ENCODE assay signal across 8 mouse cellular contexts in genomic region chr19:42517957-42518619, GRCm38 (mm10). TPM values are rescaled to one million over a fixed set of nuclear protein-coding genes. Genes with fewer than 3 reads are reported as not detected.
DNase-seq lines count a peak whose midpoint lies in the region; ATAC-seq and TF ChIP-seq lines count a peak whose summit lies in the region.

No protein-coding gene starts in this region.

- H3K27me3 ChIP-seq in kidney, embryonic 16.5 days (ENCODE audit: insufficient read depth, low read length) = no peaks in the 10 kb centered on the region
- H3K27me3 ChIP-seq in hindbrain, postnatal 0 days (ENCODE audit: insufficient read depth, low read length) = no peaks in the 10 kb centered on the region
- no peaks in the 10 kb centered on the region for H3K27me3 ChIP-seq in midbrain, embryonic 16.5 days (ENCODE audit: control insufficient read depth, insufficient read depth, low read depth, low read length)

- peak; percentile 12; the same call in 1 of the 2 replicates for ATAC-seq in kidney, embryonic 16.5 days (ENCODE audit: low FRiP score, low TSS enrichment)
- ATAC-seq in common myeloid progenitor, adult 5-6 weeks (replicated peaks; ENCODE audit: low read depth, poor library complexity, severe bottlenecking) = peak; percentile 1; the same call in 1 of the 2 replicates
- ATAC-seq in hindbrain, postnatal 0 days = peak; percentile 68
- peak; percentile 79; the same call in 1 of the 2 replicates for ATAC-seq in midbrain, embryonic 16.5 days

- no peaks in the 10 kb centered on the region for H3K36me3 ChIP-seq in kidney, embryonic 16.5 days (ENCODE audit: insufficient read depth, low read length)
- H3K36me3 ChIP-seq in hindbrain, postnatal 0 days (ENCODE audit: insufficient read depth, low read length) = no peaks in the 10 kb centered on the region
- H3K36me3 ChIP-seq in midbrain, embryonic 16.5 days (ENCODE audit: control insufficient read depth, insufficient read depth, low read length) = no peaks in the 10 kb centered on the region

- H3K9me3 ChIP-seq in kidney, embryonic 16.5 days (ENCODE audit: low read length) = no peaks in the 10 kb centered on the region
- no peaks in the 10 kb centered on the region for H3K9me3 ChIP-seq in hindbrain, postnatal 0 days (ENCODE audit: low read length)
- no peaks in the 10 kb centered on the region for H3K9me3 ChIP-seq in midbrain, embryonic 16.5 days (replicated peaks; ENCODE audit: control insufficient read depth, low read length, poor library complexity, severe bottlenecking)

- H3K27ac ChIP-seq in kidney, embryonic 16.5 days (ENCODE audit: low read length) = no peak overlapping the region
- H3K27ac ChIP-seq in hindbrain, postnatal 0 days = peak overlapping the region; percentile 74; the same call in 1 of the 2 replicates
- peak overlapping the region; percentile 82 for H3K27ac ChIP-seq in midbrain, embryonic 16.5 days (ENCODE audit: low read length)

- H3K4me1 ChIP-seq in kidney, embryonic 16.5 days (ENCODE audit: insufficient read depth, low read length) = peaks cover 12% of the 10 kb centered on the region
- H3K4me1 ChIP-seq in hindbrain, postnatal 0 days (ENCODE audit: insufficient read depth, low read length) = peaks cover 8% of the 10 kb centered on the region; the same call in 1 of the 2 replicates
- H3K4me1 ChIP-seq in midbrain, embryonic 16.5 days (ENCODE audit: control insufficient read depth, insufficient read depth, low read length) = peaks cover 12% of the 10 kb centered on the region

- H3K4me2 ChIP-seq in kidney, embryonic 16.5 days (replicated peaks; ENCODE audit: low read depth, low read length) = peak overlapping the region; percentile 70
- peak overlapping the region; percentile 80 for H3K4me2 ChIP-seq in hindbrain, postnatal 0 days (ENCODE audit: low read depth, low read length)
- H3K4me2 ChIP-seq in midbrain, embryonic 16.5 days (ENCODE audit: low read length) = peak overlapping the region; percentile 90

- WGBS in kidney, embryonic 16.5 days = 29% methylated on average over 24 of the region's 24 CpGs
- 27% methylated on average over 24 of the region's 24 CpGs for WGBS in hindbrain, postnatal 0 days
- WGBS in midbrain, embryonic 16.5 days = 23% methylated on average over 24 of the region's 24 CpGs

- TF ChIP-seq CTCF in hindbrain, postnatal 0 days (IDR thresholded peaks at IDR 0.05; ENCODE audit: low read depth) = no peak

- peak overlapping the region; percentile 88 for H3K4me3 ChIP-seq in kidney, embryonic 16.5 days (ENCODE audit: low read length)
- H3K4me3 ChIP-seq in hindbrain, postnatal 0 days (ENCODE audit: low read length) = peak overlapping the region; percentile 93
- H3K4me3 ChIP-seq in midbrain, embryonic 16.5 days (ENCODE audit: low read depth, low read length) = peak overlapping the region; percentile 68

- peak overlapping the region; percentile 97 for H3K9ac ChIP-seq in kidney, embryonic 16.5 days (replicated peaks; ENCODE audit: low read length)
- H3K9ac ChIP-seq in hindbrain, postnatal 0 days (replicated peaks; ENCODE audit: low read length) = peak overlapping the region; percentile 74
- H3K9ac ChIP-seq in midbrain, embryonic 16.5 days (ENCODE audit: low read depth, low read length) = peak overlapping the region; percentile 85

- no peak for DNase-seq in kidney, postnatal 10 days
- peak; percentile 7 for DNase-seq in hindbrain, postnatal 0 days (ENCODE audit: low spot score)
- no peak for DNase-seq in spleen, postnatal 10 days (ENCODE audit: low spot score in 2 of 2)
- no peak for DNase-seq in embryo, embryonic 10 days (ENCODE audit: low spot score)
- no peak for DNase-seq in kidney, adult 9 months

RNA-seq across cellular contexts. Expression of gene R3hcc1l, which starts 0.5 kb away (rescaled TPM):
- polyA plus RNA-seq in kidney, embryonic 16.5 days (2015; fragmentation: Nextera tagmentation; extraction: Ambion mirVana) = 19.2 and 22.7 TPM in 2 replicates
- 28.6 and 42.1 TPM in 2 replicates for total RNA-seq in common myeloid progenitor, adult 5-6 weeks (2017)
- total RNA-seq in hindbrain, postnatal 0 days (2014; rRNA removed) = 7.2 and 8.1 TPM in 2 replicates
- polyA plus RNA-seq in hindbrain, postnatal 0 days (2015; fragmentation: Nextera tagmentation; extraction: Ambion mirVana) = 8.8 and 10.5 TPM in 2 replicates
- polyA plus RNA-seq in midbrain, embryonic 16.5 days (2015; fragmentation: Nextera tagmentation; extraction: Ambion mirVana) = 13.7 and 17.4 TPM in 2 replicates

Comparison
In these comparisons a context has a peak if more than half of its experiments do, and no peak if none do; other contexts are left out.
1. ATAC-seq: peak in every context shown above with its lines; median percentile 79 in midbrain, embryonic 16.5 days; 68 in hindbrain, postnatal 0 days; 12 in kidney, embryonic 16.5 days; 1 in common myeloid progenitor, adult 5-6 weeks.